In the genomic region with DNA sequence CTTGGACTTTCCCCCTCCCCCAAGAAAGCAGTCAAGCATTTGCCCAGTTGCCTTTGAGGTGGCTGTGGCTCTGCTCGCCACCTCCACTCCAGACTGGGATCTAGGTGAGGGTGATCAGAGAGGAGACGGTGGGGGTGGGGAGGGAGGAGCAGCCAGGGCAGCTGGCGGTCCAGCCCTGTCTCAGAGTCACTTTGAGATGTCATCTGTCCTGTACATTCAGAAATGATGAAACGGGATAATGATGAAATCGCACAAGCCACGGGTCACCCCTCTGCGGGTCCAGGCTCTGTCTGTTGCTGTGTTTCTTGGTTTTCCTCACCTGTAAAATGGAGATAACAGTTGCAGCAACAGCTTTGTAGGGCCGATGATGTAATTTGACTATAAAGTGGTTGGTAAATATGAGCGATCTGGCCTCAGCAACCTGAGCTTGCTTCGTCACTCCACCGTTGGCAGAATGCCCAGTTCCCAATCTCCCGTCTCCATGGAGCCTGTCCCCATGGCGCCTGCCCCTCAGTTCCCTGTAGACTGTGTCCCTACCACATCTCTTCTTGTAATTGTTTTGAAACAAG, we compare ENCODE assay signal across 8 mouse cellular contexts. TPM values are rescaled to one million over a fixed set of nuclear protein-coding genes. Genes with fewer than 3 reads are reported as not detected.
A peak's percentile ranks its signal among the peaks of the same experiment; 100 is the strongest.
DNase-seq lines count a peak whose midpoint lies in the region; ATAC-seq lines count a peak whose summit lies in the region.

No protein-coding gene starts in this region.

- H3K4me2 ChIP-seq in intestine, embryonic 15.5 days (replicated peaks) = peak overlapping the region; percentile 59
- peak overlapping the region; percentile 33; the same call in 1 of the 2 replicates for H3K4me2 ChIP-seq in midbrain, embryonic 11.5 days

- 34% methylated on average over 13 of the region's 13 CpGs for WGBS in intestine, embryonic 15.5 days
- WGBS in limb, embryonic 10.5 days = 67% methylated on average over 13 of the region's 13 CpGs
- WGBS in midbrain, embryonic 11.5 days = 63% methylated on average over 13 of the region's 13 CpGs

- H3K36me3 ChIP-seq in intestine, embryonic 15.5 days = no peaks in the 10 kb centered on the region
- H3K36me3 ChIP-seq in limb, embryonic 10.5 days = no peaks in the 10 kb centered on the region
- H3K36me3 ChIP-seq in midbrain, embryonic 11.5 days (ENCODE audit: control insufficient read depth, insufficient read depth, low read length) = no peaks in the 10 kb centered on the region

- peak overlapping the region; percentile 3; the same call in 1 of the 2 replicates for H3K9ac ChIP-seq in intestine, embryonic 15.5 days
- H3K9ac ChIP-seq in midbrain, embryonic 11.5 days (ENCODE audit: low read length) = peak overlapping the region; percentile 51

- no peaks in the 10 kb centered on the region for H3K27me3 ChIP-seq in intestine, embryonic 15.5 days (replicated peaks)
- peaks cover 3% of the 10 kb centered on the region for H3K27me3 ChIP-seq in limb, embryonic 10.5 days (ENCODE audit: low read depth, poor library complexity, severe bottlenecking)
- no peaks in the 10 kb centered on the region for H3K27me3 ChIP-seq in midbrain, embryonic 11.5 days (ENCODE audit: control insufficient read depth, insufficient read depth, low read length)

- H3K27ac ChIP-seq in intestine, embryonic 15.5 days = no peak overlapping the region
- peak overlapping the region; percentile 80 for H3K27ac ChIP-seq in limb, embryonic 10.5 days
- H3K27ac ChIP-seq in midbrain, embryonic 11.5 days (ENCODE audit: low read depth, low read length) = no peak overlapping the region

- no peaks in the 10 kb centered on the region for H3K9me3 ChIP-seq in intestine, embryonic 15.5 days
- H3K9me3 ChIP-seq in limb, embryonic 10.5 days (replicated peaks) = no peaks in the 10 kb centered on the region
- no peaks in the 10 kb centered on the region for H3K9me3 ChIP-seq in midbrain, embryonic 11.5 days (ENCODE audit: control insufficient read depth, low read length)

- peak; percentile 90 for ATAC-seq in intestine, embryonic 15.5 days
- ATAC-seq in midbrain, embryonic 11.5 days (ENCODE audit: low FRiP score) = peak; percentile 63; the same call in 1 of the 2 replicates

- peaks cover 21% of the 10 kb centered on the region for H3K4me1 ChIP-seq in intestine, embryonic 15.5 days (replicated peaks)
- H3K4me1 ChIP-seq in limb, embryonic 10.5 days = peaks cover 22% of the 10 kb centered on the region
- H3K4me1 ChIP-seq in midbrain, embryonic 11.5 days (ENCODE audit: control insufficient read depth, insufficient read depth, low read length) = peaks cover 11% of the 10 kb centered on the region

- peak; percentile 42 for DNase-seq in embryo, embryonic 11 days
- no peak for DNase-seq in embryo, embryonic 10.5 days (ENCODE audit: low spot score)
- peak; percentile 75 to 83 for DNase-seq in cerebellum, postnatal 14 days
- peak; percentile 56 for DNase-seq in gastrocnemius, postnatal 25 days
- peak; percentile 33 for DNase-seq in limb, embryonic 10.5 days (ENCODE audit: low spot score)
- DNase-seq in midbrain, embryonic 11.5 days (ENCODE audit: low spot score, missing footprints) = peak; percentile 90
- peak; percentile 47 to 68 for DNase-seq in spleen, postnatal 36 days (ENCODE audit: low spot score in 2 of 2)

- H3K4me3 ChIP-seq in intestine, embryonic 15.5 days (replicated peaks) = peak overlapping the region; percentile 19
- H3K4me3 ChIP-seq in limb, embryonic 10.5 days = peak overlapping the region; percentile 35
- H3K4me3 ChIP-seq in midbrain, embryonic 11.5 days (ENCODE audit: low read depth, low read length) = no peak overlapping the region

RNA-seq across cellular contexts. Expression of a gene that starts 8.1 kb away (rescaled TPM):
- total RNA-seq in gastrocnemius, postnatal 25 days (2021) = 10 to 100 TPM in 1 of 2 experiments, 1 to 10 TPM in 1; 8.6 to 11.4 TPM
- 35.4 and 35.7 TPM in 2 replicates for polyA plus RNA-seq in intestine, embryonic 15.5 days (2015; fragmentation: Nextera tagmentation; extraction: Ambion mirVana)
- polyA plus RNA-seq in limb, embryonic 10.5 days (2016; fragmentation: Nextera tagmentation; extraction: Ambion mirVana) = 30.3 and 58.7 TPM in 2 replicates
- 4.1 and 4.5 TPM in 2 replicates for polyA plus RNA-seq in midbrain, embryonic 11.5 days (2014; fragmentation: Nextera tagmentation; extraction: Ambion mirVana)

RNA-seq across cellular contexts. Expression of a gene that starts 59.1 kb away (rescaled TPM):
- 10 to 100 TPM; 11.4 to 12.0 TPM for total RNA-seq in gastrocnemius, postnatal 25 days (2021)
- polyA plus RNA-seq in intestine, embryonic 15.5 days (2015; fragmentation: Nextera tagmentation; extraction: Ambion mirVana) = 45.2 and 45.3 TPM in 2 replicates
- polyA plus RNA-seq in limb, embryonic 10.5 days (2016; fragmentation: Nextera tagmentation; extraction: Ambion mirVana) = 32.1 and 36.5 TPM in 2 replicates
- 42.5 and 43.6 TPM in 2 replicates for polyA plus RNA-seq in midbrain, embryonic 11.5 days (2014; fragmentation: Nextera tagmentation; extraction: Ambion mirVana)

RNA-seq across cellular contexts. Expression of a gene that starts 59.4 kb away (rescaled TPM):
- 10 to 100 TPM; 40.7 to 40.9 TPM for total RNA-seq in gastrocnemius, postnatal 25 days (2021)
- polyA plus RNA-seq in intestine, embryonic 15.5 days (2015; fragmentation: Nextera tagmentation; extraction: Ambion mirVana) = 99.9 and 101 TPM in 2 replicates
- 103 and 111 TPM in 2 replicates for polyA plus RNA-seq in limb, embryonic 10.5 days (2016; fragmentation: Nextera tagmentation; extraction: Ambion mirVana)
- 87.2 and 98.5 TPM in 2 replicates for polyA plus RNA-seq in midbrain, embryonic 11.5 days (2014; fragmentation: Nextera tagmentation; extraction: Ambion mirVana)
